Mouse (Mus musculus) forebrain, postnatal 0 days (tissue): ENCODE results near the gene Smad6. TPM values are rescaled to one million over a fixed set of nuclear protein-coding genes. Genes with fewer than 3 reads are reported as not detected.

Experiments
- ATAC-seq: fragments of 200-750 bp; cut with Nextera tagmentation; 2 replicates; pipeline ENCODE4 v1.8.0; 2017; ENCODE audit warnings: mild to moderate bottlenecking, moderate library complexity
- DNase-seq: peaks from one replicate; pipeline ENCODE4 v3.0.0-alpha.2; 2015
- H3K27ac ChIP-seq: fragments of 300-500 bp; sonication (generic); 2 replicates; pipeline ENCODE4 v1.5.1; 2014; ENCODE audit warnings: low read depth, mild to moderate bottlenecking, antibody characterized with exemption, low read length, moderate library complexity, mixed read lengths
- H3K27me3 ChIP-seq: fragments of 300-500 bp; sonication (generic); 2 replicates; pipeline ENCODE4 v1.6.1; 2014; ENCODE audit warnings: mild to moderate bottlenecking, low read length, mixed read lengths; ENCODE audit not compliant: insufficient read depth
- H3K36me3 ChIP-seq: fragments of 300-500 bp; sonication (generic); 2 replicates; pipeline ENCODE4 v1.6.1; 2014; ENCODE audit warnings: mild to moderate bottlenecking, moderate library complexity; ENCODE audit not compliant: insufficient read depth
- H3K4me1 ChIP-seq: fragments of 300-500 bp; sonication (generic); 2 replicates; pipeline ENCODE4 v1.6.1; 2014; ENCODE audit warnings: antibody characterized with exemption; ENCODE audit not compliant: insufficient read depth
- H3K4me2 ChIP-seq: fragments of 300-500 bp; sonication (generic); 2 replicates; pipeline ENCODE4 v1.6.1; 2014; ENCODE audit warnings: low read depth, mild to moderate bottlenecking, moderate library complexity
- H3K4me3 ChIP-seq: fragments of 300-500 bp; sonication (generic); 2 replicates; pipeline ENCODE4 v1.5.1; 2014; ENCODE audit warnings: low read depth, low read length, mixed read lengths
- H3K9ac ChIP-seq: fragments of 300-500 bp; sonication (generic); 2 replicates; pipeline ENCODE4 v1.6.1; 2014; ENCODE audit warnings: mild to moderate bottlenecking
- H3K9me3 ChIP-seq: fragments of 300-500 bp; sonication (generic); 2 replicates; pipeline ENCODE4 v1.6.1; 2016; ENCODE audit warnings: low read length
- CTCF ChIP-seq: sonication (generic); IDR thresholded peaks from 2 replicates; pipeline ENCODE4 v1.5.1; 2016; ENCODE audit warnings: antibody characterized with exemption, control low read depth, low read depth
- WGBS: fragments of 180-500 bp; shearing (Covaris S2); extraction: QIAGEN DNeasy Blood & Tissue Kit; methylation state at CpG from one replicate; pipeline ENCODE4 v1.1.7; 2014; 5-methylcytosine and 5-hydroxymethylcytosine counted together
- polyA plus RNA-seq: library from polyadenylated mRNA; unstranded; fragments of >200 nt; fragmentation: Nextera tagmentation; extraction: Ambion mirVana; gene quantifications from 2 replicates; pipeline ENCODE4 v1.2.1, GENCODE M21; 2015
- total RNA-seq: library from RNA; depleted of rRNA; stranded (reverse); fragments of >200 nt; gene quantifications from 2 replicates; pipeline ENCODE4 v1.2.3, GENCODE M21; 2014; rRNA removed

Smad6 gene
- total and polyA plus RNA-seq, 2 experiments from 2014 or later = 1.5 to 7.5 TPM

DNA sequence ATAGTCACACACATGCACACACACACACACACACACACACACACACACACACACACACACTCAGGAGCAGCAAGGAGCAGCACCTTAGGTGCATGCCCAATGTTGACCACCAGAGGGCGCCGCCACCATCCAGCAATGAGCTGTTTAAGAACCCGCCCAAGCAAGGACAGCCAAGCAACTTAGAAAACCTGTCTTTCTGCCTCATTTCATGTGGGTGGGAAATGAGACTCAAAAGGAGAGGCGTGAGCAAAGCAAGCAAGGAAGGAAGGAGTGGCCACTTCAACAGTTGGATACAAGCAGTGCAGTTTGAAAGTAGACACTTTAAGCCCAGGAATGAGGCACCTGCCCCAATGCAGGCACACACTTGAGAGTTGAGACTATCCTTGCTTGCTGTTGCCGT is 112.2 kb downstream of the Smad6 start:
- H3K4me2 ChIP-seq = no peak overlapping the region
- no peak overlapping the region for H3K27ac ChIP-seq
- ATAC-seq (peak; percentile 73), DNase-seq (peak; percentile 83)
- TF ChIP-seq CTCF = peak; percentile 94
- H3K4me3 ChIP-seq = no peak overlapping the region
- WGBS = 13% methylated on average over 5 of the region's 5 CpGs
- no peaks in the 10 kb centered on the region for H3K36me3 ChIP-seq
- H3K9ac ChIP-seq = no peak overlapping the region
- H3K27me3 ChIP-seq = no peaks in the 10 kb centered on the region
- H3K9me3 ChIP-seq = no peaks in the 10 kb centered on the region
- H3K4me1 ChIP-seq = no peaks in the 10 kb centered on the region

DNA sequence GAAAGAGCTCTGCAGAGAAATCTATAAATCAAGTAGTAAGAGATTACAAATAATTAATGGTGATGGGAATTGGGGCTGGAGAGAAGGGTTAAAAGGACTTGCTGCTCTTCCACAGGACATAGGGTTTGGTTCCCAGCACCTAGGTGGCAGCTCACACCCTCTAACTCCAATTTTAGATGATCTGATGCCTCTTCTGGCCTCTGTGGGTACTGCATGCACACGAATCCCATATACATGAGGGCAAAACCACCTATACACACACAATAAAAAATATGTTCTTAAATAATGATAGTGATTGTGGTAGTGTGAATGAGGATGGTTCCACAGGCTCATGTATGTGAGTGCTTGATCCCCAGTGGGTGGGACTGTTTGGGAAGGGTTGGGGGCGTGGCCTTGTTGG is 117.3 kb downstream of the Smad6 start:
- no peak for ATAC-seq
- H3K27me3 ChIP-seq = no peaks in the 10 kb centered on the region
- TF ChIP-seq CTCF = no peak
- H3K9me3 ChIP-seq = no peaks in the 10 kb centered on the region
- H3K4me2 ChIP-seq = no peak overlapping the region
- H3K4me3 ChIP-seq = no peak overlapping the region
- WGBS = 82% methylated on average over 2 of the region's 2 CpGs
- H3K4me1 ChIP-seq = no peaks in the 10 kb centered on the region
- no peak overlapping the region for H3K27ac ChIP-seq
- no peak overlapping the region for H3K9ac ChIP-seq
- DNase-seq = no peak
- no peaks in the 10 kb centered on the region for H3K36me3 ChIP-seq

Other genes starting within 250 kb of the Smad6 start
- gene Lctl, start 95.1 kb upstream of the Smad6 start, total RNA-seq = not detected in 2 replicates
- not detected in 2 replicates for gene Lctl, start 95.1 kb upstream of the Smad6 start, polyA plus RNA-seq
- 5.8 and 8.9 TPM in 2 replicates for gene Zwilch, start 151.0 kb upstream of the Smad6 start, total RNA-seq
- 1.3 and 2.0 TPM in 2 replicates for gene Zwilch, start 151.0 kb upstream of the Smad6 start, polyA plus RNA-seq
- 957 and 1,068 TPM in 2 replicates for gene Rpl4, start 151.3 kb upstream of the Smad6 start, total RNA-seq
- gene Rpl4, start 151.3 kb upstream of the Smad6 start, polyA plus RNA-seq = 693 and 790 TPM in 2 replicates
- 10.5 and 15.2 TPM in 2 replicates for gene Snapc5, start 157.2 kb upstream of the Smad6 start, total RNA-seq
- gene Snapc5, start 157.2 kb upstream of the Smad6 start, polyA plus RNA-seq = 18.2 and 24.5 TPM in 2 replicates
- gene Uchl4, start 213.1 kb upstream of the Smad6 start, total RNA-seq = 0.62 TPM in 1 of 2 replicates, not detected in the other
- 1.8 and 2.3 TPM in 2 replicates for gene Uchl4, start 213.1 kb upstream of the Smad6 start, polyA plus RNA-seq
- 69.9 and 82.4 TPM in 2 replicates for gene Map2k1, start 231.6 kb upstream of the Smad6 start, total RNA-seq
- gene Map2k1, start 231.6 kb upstream of the Smad6 start, polyA plus RNA-seq = 53.1 and 60.8 TPM in 2 replicates